Mouse (Mus musculus) limb, embryonic 14.5 days (tissue): ENCODE measurements around the gene Klf16. TPM values are rescaled to one million over a fixed set of nuclear protein-coding genes. Genes with fewer than 3 reads are reported as not detected.

Experiments used
- ATAC-seq: fragments of 200-750 bp; cut with Nextera tagmentation; 2 replicates; pipeline ENCODE4 v1.8.0; 2017; ENCODE audit warnings: low read depth, moderate number of reproducible peaks, moderate TSS enrichment; ENCODE audit not compliant: low FRiP score
- DNase-seq: peaks from one replicate; pipeline ENCODE4 v3.0.0-alpha.2; 2015; ENCODE audit warnings: low spot score
- H3K27ac ChIP-seq: fragments of 300-500 bp; sonication (generic); replicated peaks from 2 replicates; pipeline ENCODE4 v1.5.1; 2014; ENCODE audit warnings: low read depth, mild to moderate bottlenecking, low read length, moderate library complexity, mixed read lengths
- H3K27me3 ChIP-seq: fragments of 300-500 bp; sonication (generic); 2 replicates; pipeline ENCODE4 v1.6.1; 2014; ENCODE audit warnings: low read length, mixed read lengths; ENCODE audit not compliant: control insufficient read depth, insufficient read depth
- H3K36me3 ChIP-seq: fragments of 300-500 bp; sonication (generic); 2 replicates; pipeline ENCODE4 v1.6.1; 2014; ENCODE audit warnings: mild to moderate bottlenecking, low read length, moderate library complexity, mixed read lengths; ENCODE audit not compliant: control insufficient read depth, insufficient read depth
- H3K4me1 ChIP-seq: fragments of 300-500 bp; sonication (generic); 2 replicates; pipeline ENCODE4 v1.6.1; 2014; ENCODE audit warnings: antibody characterized with exemption, low read length, mixed read lengths; ENCODE audit not compliant: control insufficient read depth, insufficient read depth
- H3K4me2 ChIP-seq: fragments of 300-500 bp; sonication (generic); replicated peaks from 2 replicates; pipeline ENCODE4 v1.6.1; 2014; ENCODE audit warnings: low read depth, mild to moderate bottlenecking, low read length, moderate library complexity; ENCODE audit not compliant: severe bottlenecking
- H3K4me3 ChIP-seq: fragments of 300-500 bp; sonication (generic); replicated peaks from 2 replicates; pipeline ENCODE4 v1.5.1; 2014; ENCODE audit warnings: low read length
- H3K9ac ChIP-seq: fragments of 300-500 bp; sonication (generic); 2 replicates; pipeline ENCODE4 v1.6.1; 2014; ENCODE audit warnings: mild to moderate bottlenecking, low read depth, low read length, moderate library complexity; ENCODE audit not compliant: severe bottlenecking
- H3K9me3 ChIP-seq: fragments of 300-500 bp; sonication (generic); 2 replicates; pipeline ENCODE4 v1.6.1; 2016; ENCODE audit warnings: low read length; ENCODE audit not compliant: control insufficient read depth
- POLR2A ChIP-seq: fragments of 200-500 bp; IDR thresholded peaks from 2 replicates; pipeline ENCODE4 v1.8.0; 2012; ENCODE audit warnings: inconsistent platforms, mild to moderate bottlenecking, moderate library complexity, borderline replicate concordance; ENCODE audit not compliant: insufficient read depth, insufficient read length; ENCODE audit errors: extremely low read depth
- WGBS: fragments of 180-500 bp; shearing (Covaris S2); extraction: QIAGEN DNeasy Blood & Tissue Kit; methylation state at CpG from one replicate; pipeline ENCODE4 v1.1.7; 2014; 5-methylcytosine and 5-hydroxymethylcytosine counted together
- polyA plus RNA-seq, 2 experiments: library from polyadenylated mRNA; depleted of rRNA in 1 of 2; stranded (reverse) in 1 of 2; unstranded in 1 of 2; fragments of >200 nt; fragmentation: Nextera tagmentation in 1 of 2; extraction: Ambion mirVana in 1 of 2; gene quantifications; 2 replicates each; pipeline versions ENCODE4 v1.2.1 to v1.2.3; 2012 to 2014

The Klf16 gene
- polyA plus RNA-seq (2012; rRNA removed) = 18.9 and 26.9 TPM in 2 replicates
- 11.0 and 11.5 TPM in 2 replicates for polyA plus RNA-seq (2014; fragmentation: Nextera tagmentation; extraction: Ambion mirVana)

- ATAC-seq (peak; percentile 86), DNase-seq (peak; percentile 96)
- H3K9ac ChIP-seq = peak within 1 kb of the TSS; percentile 76
- H3K4me2 ChIP-seq = peak within 1 kb of the TSS; percentile 91
- peak within 1 kb of the TSS; percentile 86 for H3K4me3 ChIP-seq
- no peaks in the 10 kb centered on the region for H3K9me3 ChIP-seq
- 2% methylated on average over 33 of the region's 97 CpGs for WGBS
- H3K36me3 ChIP-seq = peaks cover 6% of the 10 kb centered on the region; the same call in 1 of the 2 replicates
- no peak for TF ChIP-seq POLR2A
- H3K4me1 ChIP-seq = peaks cover 31% of the 10 kb centered on the region
- H3K27me3 ChIP-seq = no peaks in the 10 kb centered on the region
- H3K27ac ChIP-seq = peak within 1 kb of the TSS; percentile 90
Observed at GRCm38 (mm10) chr10:80577195-80578130, at the start of gene Klf16. TSS of gene Klf16 (minus strand) at chr10:80577321.

- H3K36me3 ChIP-seq = peaks cover 5% of the 10 kb centered on the region; the same call in 1 of the 2 replicates
Observed at GRCm38 (mm10) chr10:80625764-80626163, 48.6 kb upstream of the Klf16 start.

GRCm38 (mm10) chr10:80623457-80624191 is 46.5 kb upstream of the Klf16 start:
- Histone ChIP-seq H3K36me3 (no peaks in the 10 kb centered on the region), H3K4me3 (peak overlapping the region; percentile 85), H3K4me1 (peaks cover 13% of the 10 kb centered on the region), H3K27ac (peak overlapping the region; percentile 71), H3K4me2 (peak overlapping the region; percentile 94), H3K9me3 (no peaks in the 10 kb centered on the region), H3K9ac (peak overlapping the region; percentile 85), H3K27me3 (no peaks in the 10 kb centered on the region)
- WGBS = 10% methylated on average over 15 of the region's 15 CpGs
- ATAC-seq (no peak), DNase-seq (peak; percentile 35)
- TF ChIP-seq POLR2A = no peak

More at GRCm38 (mm10) chr10:80625764-80626163, 48.6 kb upstream of the Klf16 start:
- Histone ChIP-seq H3K9ac (no peak overlapping the region), H3K27ac (no peak overlapping the region), H3K27me3 (no peaks in the 10 kb centered on the region), H3K9me3 (no peaks in the 10 kb centered on the region), H3K4me3 (no peak overlapping the region), H3K4me1 (peaks cover 13% of the 10 kb centered on the region), H3K4me2 (no peak overlapping the region)
- DNase-seq (no peak), ATAC-seq (no peak)
- TF ChIP-seq POLR2A = no peak
- 87% methylated on average over 4 of the region's 4 CpGs for WGBS

GRCm38 (mm10) chr10:80622661-80623456 is 45.7 kb upstream of the Klf16 start, which contains the start of gene Csnk1g2:
TSS of gene Csnk1g2 (plus strand) at chr10:80622838.
- Histone ChIP-seq H3K4me2 (peak within 1 kb of the TSS; percentile 94), H3K9ac (peak within 1 kb of the TSS; percentile 85), H3K36me3 (no peaks in the 10 kb centered on the region), H3K27ac (peak within 1 kb of the TSS; percentile 86), H3K4me1 (peaks cover 13% of the 10 kb centered on the region), H3K27me3 (no peaks in the 10 kb centered on the region), H3K9me3 (no peaks in the 10 kb centered on the region), H3K4me3 (peak within 1 kb of the TSS; percentile 85)
- WGBS = 2% methylated on average over 63 of the region's 85 CpGs
- DNase-seq (peak; percentile 11), ATAC-seq (peak; percentile 1; the same call in 1 of the 2 replicates)
- no peak for TF ChIP-seq POLR2A
